Mouse (Mus musculus) liver, embryonic 18 days (tissue): Measurements from ENCODE around the gene Khdc1b. TPM values are rescaled to one million over a fixed set of nuclear protein-coding genes. Genes with fewer than 3 reads are reported as not detected.

ENCODE experiments used
- polyA plus RNA-seq: library from polyadenylated mRNA; depleted of rRNA; stranded (reverse); fragments of >200 nt; gene quantifications from 2 replicates; pipeline ENCODE4 v1.2.3, GENCODE M21; 2012; rRNA removed

Khdc1b gene
- not detected in 2 replicates for polyA plus RNA-seq

DNA sequence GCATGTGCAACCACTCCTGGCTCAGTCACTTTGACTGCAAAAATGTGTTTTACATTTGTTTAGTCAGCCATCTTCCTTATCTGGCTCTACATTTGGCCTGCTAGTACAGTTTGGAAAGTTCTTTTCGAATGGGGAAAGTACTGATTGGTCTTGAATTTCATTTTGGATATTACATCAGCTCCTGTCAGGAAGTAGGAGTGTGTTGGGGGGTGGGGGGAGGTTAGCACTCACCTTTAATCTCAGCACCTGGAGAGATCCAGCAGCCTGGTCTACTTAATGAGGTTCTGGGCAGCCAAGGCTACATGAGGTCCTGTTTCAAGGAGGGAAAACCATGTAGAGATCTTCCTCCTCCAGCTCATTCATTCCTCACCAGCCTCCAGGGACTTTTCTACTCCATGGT, at the start of gene Khdc1b:
Gene Khdc1b, plus strand, starts transcription at position 301 of the 400 bp plus-strand sequence.

DNA sequence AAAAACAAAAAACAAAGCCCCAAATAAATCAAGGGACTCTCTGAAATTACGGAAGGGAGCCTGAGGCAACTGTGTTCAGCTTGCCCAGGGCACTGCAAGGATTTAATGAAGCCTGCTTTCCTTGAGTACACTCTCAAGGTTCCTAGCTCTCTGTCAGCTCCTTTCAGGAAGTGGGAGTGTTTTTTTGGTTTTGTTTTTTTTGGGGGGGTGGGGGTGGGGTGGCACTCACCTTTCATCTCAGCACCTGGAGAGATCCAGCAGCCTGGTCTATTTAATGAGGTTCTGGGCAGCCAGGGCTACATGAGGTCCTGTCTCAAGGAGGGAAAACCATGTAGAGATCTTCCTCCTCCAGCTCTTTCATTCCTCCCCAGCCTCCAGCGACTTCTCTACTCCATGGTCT, 34.0 kb upstream of the Khdc1b start, which contains the start of gene Khdc1a:
Gene Khdc1a, plus strand, starts transcription at position 301 of the 400 bp plus-strand sequence.

DNA sequence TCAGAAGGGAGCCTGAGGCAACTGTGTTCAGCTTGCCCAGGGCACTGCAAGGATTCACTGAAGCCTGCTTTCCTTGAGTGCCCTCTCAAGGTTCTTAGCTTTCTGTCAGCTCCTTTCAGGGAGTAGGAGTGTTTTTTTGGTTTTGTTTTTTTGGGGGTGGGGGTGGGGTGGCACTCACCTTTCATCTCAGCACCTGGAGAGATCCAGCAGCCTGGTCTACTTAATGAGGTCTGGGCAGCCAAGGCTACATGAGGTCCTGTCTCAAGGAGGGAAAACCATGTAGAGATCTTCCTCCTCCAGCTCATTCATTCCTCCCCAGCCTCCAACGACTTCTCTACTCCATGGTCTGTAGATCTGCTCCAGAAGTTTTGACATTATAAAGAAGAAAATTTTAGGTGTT, 15.3 kb upstream of the Khdc1b start, which contains the start of gene Khdc1c:
Gene Khdc1c, plus strand, starts transcription at position 301 of the 400 bp plus-strand sequence.

Other genes starting within 250 kb of the Khdc1b start
- 2.3 and 2.5 TPM in 2 replicates for gene Tmem14a, start 165.0 kb upstream of the Khdc1b start, polyA plus RNA-seq
- 435 and 536 TPM in 2 replicates for gene Gsta3, start 143.0 kb upstream of the Khdc1b start, polyA plus RNA-seq
- gene Khdc1a, start 33.9 kb upstream of the Khdc1b start, polyA plus RNA-seq: 0.02 and 0.04 TPM in 2 replicates
- not detected in 2 replicates for gene Khdc1c, start 15.2 kb upstream of the Khdc1b start, polyA plus RNA-seq